Mouse (Mus musculus) v-Abl transformed pro-B cells (cell line): ENCODE data around the gene Slc12a3.

Source experiments
- in situ Hi-C, 2 experiments: fragments of 400-800 bp; cut with MboI; formaldehyde crosslinking; loops; one replicate each; pipeline ENCODE4 v1.15.1; 2025; ENCODE audit not compliant: unreplicated experiment in 2 of 2

The Slc12a3 gene

GRCm38 (mm10) chr8:94328932-94329728 is at the start of gene Slc12a3:
TSS of gene Slc12a3 (plus strand) at chr8:94329201.
- in situ Hi-C loops = loop anchor here in 1 of 2 experiments (5.0 to 10.0 kb wide), 2 partner anchors 373 to 476 kb away; no protein-coding TSS in a partner anchor

GRCm38 (mm10) chr8:94280001-94280613 is 48.9 kb upstream of the Slc12a3 start:
- in situ Hi-C loops = no loop called here

GRCm38 (mm10) chr8:94282453-94282985 is 46.5 kb upstream of the Slc12a3 start:
- in situ Hi-C loops = no loop called here

- in situ Hi-C loops = no loop called here
Measured at GRCm38 (mm10) chr8:94284204-94284603, 44.8 kb upstream of the Slc12a3 start.

- in situ Hi-C loops = no loop called here
Measured at GRCm38 (mm10) chr8:94290606-94291005, 38.4 kb upstream of the Slc12a3 start.

GRCm38 (mm10) chr8:94292072-94292471 is 36.9 kb upstream of the Slc12a3 start:
- in situ Hi-C loops = no loop called here

- in situ Hi-C loops = no loop called here
Measured at GRCm38 (mm10) chr8:94292626-94293025, 36.4 kb upstream of the Slc12a3 start.

GRCm38 (mm10) chr8:94295687-94296086 is 33.3 kb upstream of the Slc12a3 start:
- in situ Hi-C loops = no loop called here

- in situ Hi-C loops = no loop called here
Measured at GRCm38 (mm10) chr8:94296312-94296991, 32.5 kb upstream of the Slc12a3 start.

- in situ Hi-C loops = no loop called here
Measured at GRCm38 (mm10) chr8:94297101-94297500, 31.9 kb upstream of the Slc12a3 start.

GRCm38 (mm10) chr8:94300809-94301208 is 28.2 kb upstream of the Slc12a3 start:
- in situ Hi-C loops = loop anchor here in 1 of 2 experiments (25.0 kb wide), 1 partner anchor 511 kb away; the partner anchor contains the start of gene Ccl17

- in situ Hi-C loops = loop anchor here in 1 of 2 experiments (25.0 kb wide), 1 partner anchor 508 kb away; the partner anchor contains the start of gene Ccl17
Measured at GRCm38 (mm10) chr8:94304412-94304811, 24.6 kb upstream of the Slc12a3 start.

GRCm38 (mm10) chr8:94306989-94307513 is 21.9 kb upstream of the Slc12a3 start:
- in situ Hi-C loops = loop anchor here in 1 of 2 experiments (25.0 kb wide), 1 partner anchor 505 kb away; the partner anchor contains the start of gene Ccl17

GRCm38 (mm10) chr8:94307652-94308051 is 21.3 kb upstream of the Slc12a3 start:
- in situ Hi-C loops = loop anchor here in 1 of 2 experiments (25.0 kb wide), 1 partner anchor 505 kb away; the partner anchor contains the start of gene Ccl17

- in situ Hi-C loops = loop anchor here in 1 of 2 experiments (25.0 kb wide), 1 partner anchor 498 kb away; the partner anchor contains the start of gene Ccl17
Measured at GRCm38 (mm10) chr8:94314069-94314468, 14.9 kb upstream of the Slc12a3 start.

- in situ Hi-C loops = loop anchor here in 1 of 2 experiments (25.0 kb wide), 1 partner anchor 495 kb away; the partner anchor contains the start of gene Ccl17
Measured at GRCm38 (mm10) chr8:94317249-94317648, 11.8 kb upstream of the Slc12a3 start.

GRCm38 (mm10) chr8:94317691-94318090 is 11.3 kb upstream of the Slc12a3 start:
- in situ Hi-C loops = loop anchor here in 1 of 2 experiments (25.0 kb wide), 1 partner anchor 495 kb away; the partner anchor contains the start of gene Ccl17

- in situ Hi-C loops = loop anchor here (10.0 to 25.0 kb wide), 2 partner anchors 485 to 492 kb away; partner anchors contain the start of gene Ccl17 (in 1 of the 2)
Measured at GRCm38 (mm10) chr8:94320036-94320435, 9.0 kb upstream of the Slc12a3 start.

- in situ Hi-C loops = loop anchor here (10.0 to 25.0 kb wide), 2 partner anchors 483 to 490 kb away; partner anchors contain the start of gene Ccl17 (in 1 of the 2)
Measured at GRCm38 (mm10) chr8:94322083-94322482, 6.9 kb upstream of the Slc12a3 start.

GRCm38 (mm10) chr8:94323041-94323440 is 6.0 kb upstream of the Slc12a3 start:
- in situ Hi-C loops = loop anchor here (10.0 to 25.0 kb wide), 2 partner anchors 482 to 489 kb away; partner anchors contain the start of gene Ccl17 (in 1 of the 2)
